Mouse (Mus musculus) T-cell, adult 2 months (primary cell): ENCODE measurements around the gene Gm26602.
"Not testable (repeated sequence)": the region's sequence is repeated elsewhere in the genome, so short reads cannot be mapped to it uniquely, and the experiment has no call there.

ENCODE experiments used
- DNase-seq: peaks from one replicate; pipeline ENCODE4 v3.0.0; 2022; ENCODE audit warnings: low spot score

The Gm26602 gene

GRCm38 (mm10) chr10:79910556-79910955 lies at the start of gene Gm26602:
TSS of gene Gm26602 (plus strand) at chr10:79910856.
- DNase-seq: no peak

DNA sequence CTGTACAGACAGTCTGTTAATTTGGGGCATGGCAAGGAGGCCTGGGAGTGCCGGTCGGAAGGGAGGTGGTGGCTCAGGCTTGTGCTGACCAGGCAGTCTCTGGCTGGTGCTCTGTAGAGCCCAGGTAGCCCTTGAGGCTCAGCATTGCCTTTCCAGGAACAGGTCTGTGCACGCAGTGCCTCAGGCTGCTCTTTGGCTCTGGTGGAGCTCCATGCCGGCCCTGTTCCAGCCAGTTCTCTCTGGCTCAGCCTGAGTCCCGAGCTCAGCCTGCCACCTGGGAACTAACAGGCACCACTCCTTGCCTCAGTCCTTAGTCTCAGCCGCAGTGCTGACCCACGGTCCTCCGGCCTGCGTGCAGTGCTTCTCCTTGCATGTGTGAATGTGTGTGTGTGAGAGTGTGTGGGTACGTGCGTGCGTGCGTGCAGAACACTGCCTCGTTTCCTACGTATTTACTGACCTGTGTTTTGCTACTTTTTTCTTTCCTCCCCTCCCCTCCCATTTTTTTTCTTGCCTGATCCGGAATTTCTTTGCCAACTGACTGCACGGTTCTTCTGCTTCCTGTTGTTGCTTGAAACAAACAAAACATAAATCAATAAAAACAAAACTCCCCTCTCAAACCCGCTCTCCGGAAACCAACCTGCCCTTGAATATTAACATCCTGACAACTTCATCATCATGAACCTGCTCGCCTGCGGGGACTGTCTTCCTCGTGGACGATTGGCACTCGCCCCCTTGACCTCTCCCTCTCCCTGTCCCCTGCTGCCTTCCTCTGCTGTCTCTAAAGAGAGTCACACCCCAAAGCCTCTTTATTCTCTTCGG lies 49.2 kb upstream of the Gm26602 start:
- no peak for DNase-seq

DNA sequence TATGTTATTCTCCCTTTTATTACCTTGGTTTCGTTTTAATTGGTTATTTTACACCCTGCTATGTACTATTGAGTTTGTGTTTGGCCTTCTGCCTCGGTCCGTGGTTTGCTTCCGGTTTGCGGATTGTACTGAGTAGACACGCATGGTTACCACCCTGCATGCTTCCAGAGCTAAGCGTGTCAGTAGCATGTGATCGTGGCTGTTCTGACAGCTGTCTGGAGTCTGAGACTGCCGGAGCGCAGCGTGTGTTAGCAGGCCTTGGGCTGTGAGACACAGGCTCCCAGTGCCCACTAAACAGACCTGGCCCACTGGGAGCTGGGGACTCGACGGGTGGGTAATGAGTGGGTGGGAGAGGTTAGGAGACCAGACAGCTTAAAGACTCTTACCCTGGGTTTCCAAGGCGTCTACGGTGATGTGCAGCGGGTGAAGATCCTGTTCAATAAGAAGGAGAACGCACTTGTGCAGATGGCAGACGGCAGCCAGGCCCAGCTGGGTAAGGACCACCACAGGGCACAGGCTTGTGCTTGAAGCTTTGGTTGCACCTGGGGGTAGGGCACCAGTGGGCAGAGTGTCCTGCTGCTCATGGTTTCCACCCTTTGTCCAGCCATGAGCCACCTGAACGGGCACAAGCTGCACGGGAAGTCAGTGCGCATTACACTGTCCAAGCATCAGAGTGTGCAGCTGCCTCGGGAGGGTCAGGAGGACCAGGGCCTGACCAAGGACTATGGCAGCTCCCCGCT lies 48.4 kb upstream of the Gm26602 start:
- DNase-seq: no peak

- DNase-seq: no peak
Observed at GRCm38 (mm10) chr10:79862925-79863324, 47.7 kb upstream of the Gm26602 start.

DNA sequence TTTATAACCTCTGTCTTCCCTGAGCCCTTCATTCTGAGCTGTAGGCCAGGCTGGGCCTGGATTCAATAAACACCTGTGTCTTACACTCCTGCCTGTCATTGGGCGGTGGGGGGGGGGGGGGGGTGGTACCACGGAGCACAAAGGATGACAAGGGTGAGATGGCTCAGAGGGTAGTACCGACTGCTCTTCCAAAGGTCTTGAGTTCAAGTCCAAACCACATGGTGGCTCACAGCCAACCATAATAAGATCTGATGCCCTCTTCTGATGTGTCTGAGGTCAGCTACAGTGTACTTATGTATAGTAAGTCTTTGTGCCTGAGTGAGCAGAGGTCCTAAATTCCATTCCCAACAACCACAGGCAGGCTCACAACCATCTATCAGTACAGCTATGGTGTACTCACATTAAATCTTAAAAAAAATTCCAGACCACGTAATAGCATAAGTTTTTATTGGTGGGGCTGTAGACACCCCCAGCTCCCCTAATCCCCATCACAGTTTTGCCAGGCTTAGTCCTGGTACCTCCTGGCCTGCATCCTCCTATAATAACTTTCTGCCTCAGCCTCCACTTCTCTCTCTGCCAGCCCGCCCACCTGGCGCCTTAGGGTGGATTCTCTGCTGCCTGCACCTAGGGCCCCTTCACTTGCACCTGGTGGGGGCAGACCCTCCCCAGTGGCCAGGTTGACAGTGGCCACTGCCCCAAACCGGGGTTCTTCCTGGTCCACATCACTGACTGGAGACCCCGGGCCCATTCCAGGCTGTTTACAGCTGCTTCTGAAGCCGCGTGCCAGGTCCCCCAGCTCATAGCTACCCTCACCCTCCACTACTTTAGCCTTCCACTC lies 46.1 kb upstream of the Gm26602 start:
- no peak for DNase-seq

DNA sequence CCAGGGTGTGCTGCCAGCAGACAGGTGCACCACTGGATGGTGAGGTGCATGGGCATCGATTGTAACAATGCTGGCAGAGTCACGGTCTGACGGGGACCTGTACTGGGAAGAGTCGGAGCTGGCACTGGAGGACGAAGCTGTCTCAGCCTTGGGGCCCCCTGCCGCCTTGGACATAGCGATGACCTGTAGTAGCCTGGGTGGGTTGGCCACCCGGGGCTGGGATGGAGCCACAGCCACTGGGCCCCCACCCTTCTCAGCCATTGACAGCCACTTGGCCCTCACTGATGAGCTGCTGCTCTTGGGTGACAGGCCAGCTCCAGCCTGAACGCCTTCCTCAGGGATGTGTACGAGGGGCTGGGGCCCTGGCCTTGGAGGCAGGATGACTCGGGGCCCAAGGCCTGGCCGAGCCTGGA lies 45.5 kb upstream of the Gm26602 start:
- DNase-seq: no peak

DNA sequence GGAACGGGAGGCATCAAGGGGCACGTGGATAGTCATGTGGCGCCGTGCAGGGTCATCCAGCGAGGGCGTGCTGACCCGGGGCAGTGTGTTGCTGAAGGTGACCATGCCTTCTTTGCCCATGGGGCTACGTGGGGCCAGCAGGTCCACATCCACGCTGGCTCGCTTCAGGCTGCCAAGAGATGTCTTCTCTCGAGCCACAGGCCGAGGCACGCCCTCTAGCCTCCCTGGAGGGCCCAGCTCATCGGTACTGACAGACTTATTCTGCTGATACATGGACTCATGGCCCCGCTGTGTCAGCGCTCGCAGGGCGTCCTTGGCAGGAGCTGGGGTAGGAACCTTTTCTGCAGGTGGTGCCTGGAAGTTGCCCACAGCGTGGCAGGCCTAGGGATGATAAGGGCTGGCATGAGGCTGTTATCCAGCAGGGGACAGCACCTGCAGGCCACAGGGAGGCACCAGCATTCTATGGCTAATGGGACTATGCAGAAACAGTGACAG lies 44.8 kb upstream of the Gm26602 start:
- no peak for DNase-seq

DNA sequence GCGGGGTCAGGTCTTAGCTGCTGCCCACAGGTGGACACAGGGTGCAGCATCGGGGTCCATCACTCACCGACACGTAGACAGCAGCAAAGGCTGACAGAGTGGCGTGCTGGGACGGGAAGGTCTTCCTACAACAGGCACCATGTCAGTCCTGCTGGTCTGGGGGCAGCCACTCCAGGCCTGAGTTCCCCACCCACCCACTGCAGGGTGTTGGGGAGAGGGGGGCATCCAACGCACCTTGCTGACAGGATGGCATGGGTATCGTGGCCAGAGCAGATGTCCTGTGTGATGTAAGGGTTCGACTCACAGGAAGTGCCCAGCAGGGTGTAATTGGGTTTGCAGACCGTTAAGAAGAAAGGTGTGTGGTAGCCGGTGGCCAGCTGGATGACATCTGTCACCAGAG lies 44.1 kb upstream of the Gm26602 start:
- DNase-seq: no peak

DNA sequence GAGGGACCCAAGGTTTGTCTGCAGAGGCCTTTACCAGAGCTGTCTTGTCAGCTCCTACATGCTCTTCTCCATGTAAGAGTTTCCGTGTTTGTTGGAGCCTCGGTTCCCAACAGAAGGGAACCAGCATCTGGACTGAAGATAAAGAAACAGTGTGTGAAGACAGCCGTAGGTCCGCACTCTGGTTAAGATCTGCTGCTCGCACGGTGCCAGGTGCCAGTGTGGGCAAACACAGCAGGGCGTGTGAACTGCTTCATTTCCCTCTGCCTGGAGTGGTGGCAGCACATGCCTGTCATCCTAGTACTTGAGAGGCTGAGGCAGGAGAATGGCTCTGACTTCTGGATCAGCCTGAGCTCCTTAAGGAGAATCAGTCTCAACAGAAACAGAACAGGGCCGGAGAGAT lies 38.8 kb upstream of the Gm26602 start:
- DNase-seq: no peak

GRCm38 (mm10) chr10:79872862-79873261 lies 37.8 kb upstream of the Gm26602 start:
- DNase-seq: no peak

GRCm38 (mm10) chr10:79873313-79873712 lies 37.3 kb upstream of the Gm26602 start:
- no peak for DNase-seq

DNA sequence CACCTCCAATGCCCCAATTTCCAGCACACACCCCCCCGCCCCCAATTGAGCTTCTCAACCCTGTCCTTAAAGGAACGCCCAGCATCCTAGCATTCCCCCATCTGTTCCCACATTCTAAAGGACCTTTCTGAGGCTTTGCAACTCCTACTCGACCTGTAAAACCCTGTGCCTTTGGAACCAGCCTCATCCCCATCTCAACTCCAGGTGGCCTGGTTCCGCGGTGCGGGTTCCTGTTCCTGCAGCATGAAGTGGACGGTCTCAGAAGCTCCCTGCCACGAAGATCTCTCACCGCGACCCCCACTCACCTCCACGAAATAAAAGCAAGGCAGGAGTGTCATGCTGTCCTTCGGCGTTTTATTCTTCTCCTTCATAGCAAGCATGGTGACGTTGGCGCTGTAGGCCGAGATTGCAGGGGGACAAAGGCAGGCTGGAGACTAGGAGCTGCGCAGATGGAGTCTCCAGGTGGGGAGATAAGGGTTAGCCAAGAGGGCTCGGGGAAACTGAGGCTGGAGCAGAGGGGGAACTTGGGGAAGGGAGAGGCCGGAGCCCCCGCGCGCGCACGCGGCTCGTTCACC lies 36.9 kb upstream of the Gm26602 start:
- DNase-seq: no peak

DNA sequence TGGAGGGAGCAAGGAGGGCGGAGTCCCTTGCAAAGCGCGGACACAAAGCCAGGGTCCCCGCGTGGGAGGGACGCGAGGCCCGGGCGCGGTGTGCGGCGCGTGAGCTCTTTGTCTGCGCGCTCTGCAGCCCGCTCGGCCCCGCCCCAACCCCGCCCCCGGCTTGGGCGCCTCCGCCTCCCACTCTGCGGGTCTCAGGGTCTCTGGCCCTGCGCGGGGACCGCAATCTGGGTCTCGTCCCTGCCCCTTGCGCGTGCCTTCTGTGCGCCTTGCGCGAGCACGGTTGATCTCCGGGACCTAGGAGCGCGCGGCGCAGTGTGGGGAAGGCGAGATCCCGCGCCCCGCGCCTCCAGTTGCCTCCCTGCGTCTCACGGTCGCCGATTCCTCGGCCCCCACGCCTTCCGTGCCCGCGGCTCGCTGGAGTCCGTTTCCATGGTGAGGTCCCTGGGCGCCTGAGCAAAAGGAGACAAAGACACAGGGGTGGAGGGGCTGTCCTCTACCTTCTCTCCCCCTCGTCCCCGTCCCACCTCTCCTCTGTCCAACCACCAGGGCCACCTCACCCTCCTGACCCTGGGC lies 36.3 kb upstream of the Gm26602 start, which contains the start of the genes Prtn3 and Plppr3:
Gene Prtn3 (plus strand): TSS at position 187 of the 573 bp plus-strand sequence.
Gene Plppr3 (minus strand): TSS at position 345 of the 573 bp plus-strand sequence.
- no peak for DNase-seq

- no peak for DNase-seq
Observed at GRCm38 (mm10) chr10:79877174-79877573, 33.5 kb upstream of the Gm26602 start.

DNA sequence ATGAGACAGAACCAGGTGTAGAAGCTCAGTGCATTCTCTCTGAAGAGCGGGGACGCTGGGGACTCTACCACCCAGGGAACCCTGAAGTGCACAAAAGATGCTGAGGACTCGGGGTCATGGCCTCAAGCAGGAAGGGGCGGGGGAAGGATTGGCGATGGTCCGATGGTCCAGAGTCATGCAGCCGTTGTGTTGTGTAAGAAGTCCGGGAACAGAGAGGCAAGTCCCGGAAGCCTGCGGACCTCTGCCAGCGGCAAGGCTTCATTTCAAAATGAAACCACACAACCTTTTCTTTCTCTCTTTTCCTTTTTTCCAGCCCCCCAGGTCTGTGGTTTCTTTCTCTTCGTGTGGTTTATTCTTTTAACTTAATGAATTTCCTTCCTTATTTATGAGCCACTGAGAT lies 32.9 kb upstream of the Gm26602 start:
- DNase-seq: no peak

DNA sequence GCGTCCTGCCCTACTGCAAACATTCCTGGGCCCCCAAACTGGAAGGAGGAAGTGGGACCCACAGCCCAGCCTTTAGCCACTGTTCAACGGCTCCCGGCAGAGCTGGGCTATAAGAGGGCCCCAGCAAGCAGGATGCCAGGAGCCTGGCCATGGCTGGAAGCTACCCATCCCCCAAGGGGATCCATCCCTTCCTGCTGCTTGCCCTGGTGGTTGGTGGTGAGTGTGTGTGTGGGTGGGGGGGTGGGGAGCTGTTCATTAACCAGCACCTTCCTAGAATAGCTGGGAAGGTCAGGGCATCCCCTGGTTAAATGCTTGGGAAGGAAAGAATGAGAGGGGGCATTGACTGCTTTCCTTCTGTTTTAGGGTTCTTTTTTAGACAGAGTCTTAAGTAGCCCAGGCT lies 31.1 kb upstream of the Gm26602 start:
- no peak for DNase-seq

GRCm38 (mm10) chr10:79880721-79881120 lies 29.9 kb upstream of the Gm26602 start:
- no peak for DNase-seq

DNA sequence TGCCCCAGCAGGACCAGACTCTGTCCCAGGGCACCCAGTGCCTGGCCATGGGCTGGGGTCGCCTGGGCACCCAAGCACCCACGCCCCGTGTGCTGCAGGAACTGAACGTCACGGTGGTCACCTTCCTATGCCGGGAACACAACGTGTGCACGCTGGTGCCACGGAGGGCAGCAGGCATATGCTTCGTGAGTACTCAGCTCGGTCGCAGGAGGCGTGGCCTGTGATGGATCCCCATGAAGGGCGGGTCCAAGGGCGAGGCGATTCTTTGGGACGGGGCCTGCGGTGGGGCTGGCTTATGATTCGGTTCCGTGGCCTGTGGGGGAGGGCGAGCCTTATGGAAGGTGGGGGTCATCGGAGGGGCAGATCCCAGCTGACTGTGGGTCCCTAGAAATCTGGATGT lies 28.7 kb upstream of the Gm26602 start:
- no peak for DNase-seq

DNA sequence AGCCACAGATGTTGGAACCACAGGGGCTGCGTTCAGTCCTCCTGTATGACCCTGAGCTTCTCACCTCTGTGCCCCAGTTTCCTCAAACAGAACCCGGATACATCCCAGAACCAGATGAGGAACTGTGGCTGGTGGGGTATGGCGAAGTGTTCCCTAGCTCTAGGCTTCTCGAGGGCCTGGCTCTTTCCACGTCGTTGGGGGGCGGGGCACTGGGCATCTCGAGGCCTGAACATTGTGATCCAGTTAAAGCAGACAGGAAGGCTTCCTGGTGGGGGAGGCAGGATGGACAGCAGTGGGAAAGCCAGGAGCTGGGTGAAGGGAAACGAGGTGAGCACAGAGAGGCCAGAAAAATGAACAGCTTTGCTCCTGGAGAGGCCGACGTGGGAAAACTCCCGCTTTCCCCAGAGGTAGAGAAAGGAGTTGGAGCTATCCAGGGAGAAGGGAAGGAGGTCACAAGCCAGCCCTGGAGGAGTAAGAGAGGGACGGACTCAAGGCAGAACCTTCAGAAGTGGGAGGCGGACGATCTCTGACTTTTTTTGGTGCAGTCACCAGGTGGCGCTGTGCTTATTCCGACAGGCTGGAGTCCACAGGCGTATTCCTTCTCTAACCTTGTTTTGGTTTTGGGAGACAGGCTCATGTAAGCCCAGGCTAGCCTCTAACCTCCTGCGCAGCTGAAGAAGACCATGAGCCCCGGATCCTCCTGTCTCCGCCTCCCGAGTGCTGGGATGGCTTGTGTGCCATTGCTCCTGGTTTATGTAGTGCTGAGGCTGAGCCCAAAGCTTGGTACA lies 27.2 kb upstream of the Gm26602 start:
- peak; percentile 61 for DNase-seq

GRCm38 (mm10) chr10:79884446-79884845 lies 26.2 kb upstream of the Gm26602 start:
- no peak for DNase-seq

DNA sequence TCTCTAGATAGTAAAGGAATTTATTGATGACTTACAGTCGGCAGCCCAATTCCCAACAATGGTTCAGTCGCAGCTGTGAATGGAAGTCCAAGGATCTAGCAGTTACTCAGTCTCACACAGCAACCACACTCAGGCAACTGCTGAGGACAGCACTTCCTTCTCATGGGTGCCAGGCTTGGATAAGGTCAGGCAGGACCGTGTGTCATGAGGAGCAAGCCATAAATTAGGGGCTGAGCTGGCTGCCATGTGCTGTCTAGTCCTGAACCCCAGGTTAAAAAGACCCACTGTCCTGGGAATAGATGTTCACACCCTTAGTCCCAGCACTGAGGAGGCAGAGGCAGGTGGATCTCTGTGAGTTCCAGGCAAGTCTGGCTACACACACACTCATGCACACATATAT lies 25.7 kb upstream of the Gm26602 start:
- not testable (repeated sequence) for DNase-seq
